Mouse (Mus musculus) liver, embryonic 14.5 days (tissue): ENCODE measurements around the gene Foxk1. TPM values are rescaled to one million over a fixed set of nuclear protein-coding genes. Genes with fewer than 3 reads are reported as not detected.

Experiments used
- ATAC-seq: fragments of 200-750 bp; cut with Nextera tagmentation; 2 replicates; pipeline ENCODE4 v1.8.0; 2017; ENCODE audit warnings: moderate number of reproducible peaks, mild to moderate bottlenecking, moderate library complexity; ENCODE audit not compliant: insufficient read depth
- DNase-seq, 3 experiments: peaks; one replicate each; pipeline ENCODE4 v3.0.0-alpha.2; 2012 to 2013; ENCODE audit warnings: low read depth in 3 of 3, low spot score in 3 of 3
- H3K27ac ChIP-seq: fragments of 300-500 bp; sonication (generic); 2 replicates; pipeline ENCODE4 v1.5.1; 2014; ENCODE audit warnings: moderate library complexity, mild to moderate bottlenecking, control low read depth, inconsistent platforms
- H3K27me3 ChIP-seq: fragments of 300-500 bp; sonication (generic); 2 replicates; pipeline ENCODE4 v1.6.1; 2014; ENCODE audit warnings: mild to moderate bottlenecking, low read length, moderate library complexity; ENCODE audit not compliant: control insufficient read depth, insufficient read depth
- H3K36me3 ChIP-seq: fragments of 300-500 bp; sonication (generic); replicated peaks from 2 replicates; pipeline ENCODE4 v1.6.1; 2014; ENCODE audit warnings: low read depth; ENCODE audit not compliant: control insufficient read depth, insufficient read depth
- H3K4me1 ChIP-seq, 2 experiments: fragments of 200-500 bp in 1 of 2; fragments of 300-500 bp in 1 of 2; sonication (generic) in 1 of 2; replicated peaks; 2 replicates each; pipeline ENCODE4 v1.6.1; 2012 to 2014; ENCODE audit warnings: antibody characterized with exemption in 1 of 2, inconsistent platforms in 1 of 2, low read length in 1 of 2; ENCODE audit not compliant: control insufficient read depth in 2 of 2, insufficient read depth in 2 of 2
- H3K4me2 ChIP-seq: fragments of 300-500 bp; sonication (generic); 2 replicates; pipeline ENCODE4 v1.6.1; 2014; ENCODE audit warnings: low read depth, mild to moderate bottlenecking, control low read depth, moderate library complexity
- H3K4me3 ChIP-seq, 2 experiments: fragments of 200-500 bp in 1 of 2; fragments of 300-500 bp in 1 of 2; sonication (generic) in 1 of 2; 2 replicates each; pipeline ENCODE4 v1.5.1; 2012 to 2014; ENCODE audit warnings: low read depth in 2 of 2, low read length in 2 of 2, mild to moderate bottlenecking in 2 of 2, control low read depth in 1 of 2, inconsistent platforms in 1 of 2, moderate library complexity in 1 of 2; ENCODE audit not compliant: insufficient read depth in 1 of 2
- H3K9ac ChIP-seq: fragments of 300-500 bp; sonication (generic); replicated peaks from 2 replicates; pipeline ENCODE4 v1.6.1; 2014; ENCODE audit warnings: mild to moderate bottlenecking, control low read depth, moderate library complexity
- H3K9me3 ChIP-seq: fragments of 300-500 bp; sonication (generic); 2 replicates; pipeline ENCODE4 v1.6.1; 2016; ENCODE audit warnings: low read length, mixed read lengths; ENCODE audit not compliant: control insufficient read depth
- CTCF ChIP-seq: IDR thresholded peaks from 2 replicates; pipeline ENCODE4 v1.5.1; 2016; ENCODE audit warnings: antibody characterized with exemption, low read depth, control low read depth
- EP300 ChIP-seq: IDR thresholded peaks from 2 replicates; pipeline ENCODE4 v1.6.1; 2016; ENCODE audit warnings: antibody characterized with exemption, low read depth
- WGBS: fragments of 180-500 bp; shearing (Covaris S2); extraction: QIAGEN DNeasy Blood & Tissue Kit; methylation state at CpG from one replicate; pipeline ENCODE4 v1.1.7; 2014; ENCODE audit not compliant: insufficient replicate concordance; 5-methylcytosine and 5-hydroxymethylcytosine counted together
- polyA plus RNA-seq, 2 experiments: library from polyadenylated mRNA; depleted of rRNA in 1 of 2; stranded (reverse) in 1 of 2; unstranded in 1 of 2; fragments of >200 nt; fragmentation: Nextera tagmentation in 1 of 2; extraction: Ambion mirVana in 1 of 2; gene quantifications; 2 replicates each; pipeline versions ENCODE4 v1.2.1 to v1.2.3; 2012 to 2014

Foxk1 gene
- polyA plus RNA-seq, 2 experiments = 1.1 to 2.4 TPM

DNA sequence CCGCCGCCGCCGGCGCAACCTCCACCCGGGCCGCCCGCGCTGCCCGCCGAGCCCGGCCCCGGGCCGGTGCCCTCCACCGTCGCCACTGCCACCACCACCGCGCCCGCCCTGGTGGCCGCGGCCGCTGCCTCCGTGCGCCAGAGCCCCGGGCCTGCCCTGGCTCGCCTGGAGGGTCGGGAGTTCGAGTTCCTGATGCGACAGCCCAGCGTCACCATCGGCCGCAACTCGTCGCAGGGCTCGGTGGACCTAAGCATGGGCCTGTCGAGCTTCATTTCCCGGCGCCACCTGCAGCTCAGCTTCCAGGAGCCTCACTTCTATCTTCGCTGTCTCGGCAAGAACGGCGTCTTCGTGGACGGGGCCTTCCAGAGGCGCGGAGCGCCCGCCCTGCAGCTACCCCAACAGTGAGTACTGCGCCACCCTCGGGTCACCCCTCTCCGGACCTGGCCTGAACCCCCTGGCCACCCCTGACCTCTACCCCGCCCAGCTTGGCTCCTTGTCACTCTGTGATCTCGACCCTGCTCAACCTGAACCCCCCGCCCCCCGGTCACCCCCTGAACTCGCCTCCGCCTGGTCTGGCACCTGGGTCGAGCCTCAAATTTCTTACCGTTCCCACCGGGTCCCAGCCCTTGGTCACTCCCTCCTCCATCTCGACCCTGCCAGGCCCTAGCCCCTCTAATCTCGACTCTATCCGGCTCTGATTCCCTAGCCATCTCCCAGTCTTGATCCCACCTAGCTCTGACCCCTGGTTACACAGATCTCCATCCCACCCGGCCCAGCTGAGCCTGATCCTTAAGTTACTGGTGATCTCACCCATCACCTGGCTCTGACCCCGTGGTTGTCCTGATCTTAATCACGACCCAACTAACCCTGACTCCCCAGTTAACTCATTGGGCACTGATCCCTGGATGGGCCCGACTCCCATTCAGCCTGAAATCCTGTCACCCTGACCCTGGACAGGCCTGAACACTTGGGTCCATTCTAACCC is 636 bp downstream of the Foxk1 start:
- peak overlapping the region; percentile 87 for H3K9ac ChIP-seq
- no peaks in the 10 kb centered on the region for H3K36me3 ChIP-seq
- H3K9me3 ChIP-seq = no peaks in the 10 kb centered on the region
- peaks cover 13 to 38% of the 10 kb centered on the region in 2 experiments for H3K4me1 ChIP-seq
- TF ChIP-seq CTCF (no peak; the same call in 1 of the 2 replicates), EP300 (no peak)
- no peak for DNase-seq
- peak overlapping the region; percentile 92 to 96 for H3K4me3 ChIP-seq
- peak overlapping the region; percentile 69 for H3K27ac ChIP-seq
- no peaks in the 10 kb centered on the region for H3K27me3 ChIP-seq
- WGBS = under 1% methylated on average over 62 of the region's 67 CpGs
- H3K4me2 ChIP-seq = peak overlapping the region; percentile 92
- peak; percentile 68 for ATAC-seq

DNA sequence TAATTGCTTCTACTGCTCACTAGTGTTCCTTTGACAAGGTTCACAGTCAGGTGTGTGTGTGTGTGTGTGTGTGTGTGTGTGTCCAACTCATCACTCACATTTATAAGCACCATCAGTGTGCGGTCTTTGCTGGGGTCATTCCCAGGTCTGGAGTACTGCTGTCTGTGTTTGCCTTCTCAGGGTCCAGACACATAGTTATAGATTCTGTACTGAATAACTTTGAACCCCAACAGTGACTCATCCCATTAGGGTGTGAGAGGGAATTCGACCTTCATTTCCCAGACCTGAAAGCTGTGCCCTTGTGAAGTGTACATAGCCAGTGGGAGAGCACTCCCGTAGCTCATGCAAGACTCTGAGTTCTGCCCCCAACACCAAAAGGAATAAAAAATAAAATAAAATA is 2.4 kb downstream of the Foxk1 start:
- ATAC-seq (no peak), DNase-seq (no peak)
- Histone ChIP-seq H3K36me3 (no peaks in the 10 kb centered on the region), H3K4me2 (peak overlapping the region; percentile 0), H3K9ac (no peak overlapping the region), H3K27ac (no peak overlapping the region), H3K4me1 (peaks cover 13 to 41% of the 10 kb centered on the region in 2 experiments), H3K27me3 (no peaks in the 10 kb centered on the region), H3K4me3 (no peak overlapping the region), H3K9me3 (no peaks in the 10 kb centered on the region)
- 63% methylated on average over 3 of the region's 3 CpGs for WGBS
- TF ChIP-seq EP300 = no peak
- TF ChIP-seq CTCF = no peak

DNA sequence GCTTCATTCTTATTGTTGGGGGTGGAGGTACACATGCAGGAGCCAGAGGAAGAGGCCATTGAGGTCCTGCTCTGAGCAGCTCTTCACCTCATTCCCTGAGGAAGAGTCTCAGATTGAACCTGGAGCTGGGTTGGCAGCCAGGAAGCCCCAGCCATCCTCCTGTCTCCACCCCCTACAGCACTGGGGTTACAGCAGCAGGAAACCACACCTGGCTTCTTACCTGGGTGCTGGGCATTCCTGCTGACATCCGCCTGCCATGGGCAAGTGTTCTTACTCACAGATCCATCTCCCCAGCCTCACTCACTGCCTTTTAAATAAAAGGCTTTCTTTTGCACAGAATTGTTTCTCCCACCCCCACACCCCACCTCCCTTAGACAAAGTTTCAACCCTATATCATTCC is 3.0 kb downstream of the Foxk1 start:
- peak overlapping the region; percentile 20; the same call in 1 of the 2 replicates for H3K4me2 ChIP-seq

DNA sequence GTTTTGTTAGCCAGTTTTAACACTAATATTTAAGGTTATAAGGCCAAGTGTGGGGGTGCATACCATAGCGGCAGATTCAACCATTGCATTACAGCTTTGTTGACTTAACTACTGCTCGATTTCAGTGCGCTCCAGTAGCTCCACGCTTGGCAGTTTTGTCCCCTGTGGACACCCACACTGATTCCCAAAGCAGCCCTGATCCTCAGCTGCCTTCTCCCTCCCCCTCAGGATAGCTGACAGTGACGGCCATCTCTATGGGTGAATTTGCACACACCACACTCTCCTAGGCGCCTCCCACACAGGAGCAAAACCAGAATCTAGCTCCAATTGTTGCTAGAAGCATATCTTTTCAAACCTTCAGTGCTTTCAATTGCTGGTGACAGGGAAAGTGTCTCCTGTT is 4.1 kb downstream of the Foxk1 start:
- no peaks in the 10 kb centered on the region for H3K9me3 ChIP-seq
- ATAC-seq (no peak), DNase-seq (no peak)
- no peak overlapping the region for H3K4me3 ChIP-seq
- WGBS = 69% methylated on average over 6 of the region's 6 CpGs
- no peak overlapping the region for H3K27ac ChIP-seq
- H3K36me3 ChIP-seq = no peaks in the 10 kb centered on the region
- TF ChIP-seq CTCF (no peak), EP300 (no peak)
- no peaks in the 10 kb centered on the region for H3K27me3 ChIP-seq
- peaks cover 12 to 41% of the 10 kb centered on the region in 2 experiments for H3K4me1 ChIP-seq
- H3K4me2 ChIP-seq = no peak overlapping the region
- H3K9ac ChIP-seq = no peak overlapping the region

More for the DNA sequence above, 3.0 kb downstream of the Foxk1 start:
- no peak for DNase-seq
- Histone ChIP-seq H3K4me1 (peaks cover 13 to 41% of the 10 kb centered on the region in 2 experiments), H3K27ac (no peak overlapping the region), H3K9ac (no peak overlapping the region), H3K4me3 (no peak overlapping the region), H3K9me3 (no peaks in the 10 kb centered on the region), H3K36me3 (no peaks in the 10 kb centered on the region), H3K27me3 (no peaks in the 10 kb centered on the region)
- ATAC-seq = no peak
- 60% methylated on average over 1 of the region's 1 CpGs for WGBS
- TF ChIP-seq CTCF (no peak), EP300 (no peak)

DNA sequence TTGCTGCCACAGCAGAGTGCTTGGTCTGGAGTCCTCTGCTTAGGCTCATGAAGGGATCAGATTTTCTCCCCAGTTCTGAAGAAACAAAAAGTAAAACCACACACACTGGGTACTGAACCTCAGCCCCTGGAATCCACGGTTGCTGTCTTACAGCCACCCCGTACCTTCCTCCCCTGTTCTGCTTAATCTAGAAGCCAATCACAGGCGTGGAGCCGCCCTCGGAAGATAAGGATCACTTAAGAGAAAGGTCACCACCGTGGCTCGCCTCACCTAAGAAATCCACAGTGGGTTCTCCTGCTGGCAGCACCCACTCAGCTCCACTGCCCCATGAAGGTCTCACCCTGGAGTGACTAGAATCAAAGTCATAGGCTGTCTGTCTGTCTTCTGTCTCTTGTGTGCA is 5.1 kb downstream of the Foxk1 start:
- Histone ChIP-seq H3K27me3 (no peaks in the 10 kb centered on the region), H3K4me3 (no peak overlapping the region), H3K9me3 (no peaks in the 10 kb centered on the region), H3K4me1 (peaks cover 6 to 34% of the 10 kb centered on the region in 2 experiments), H3K9ac (no peak overlapping the region), H3K27ac (no peak overlapping the region), H3K4me2 (no peak overlapping the region), H3K36me3 (no peaks in the 10 kb centered on the region)
- TF ChIP-seq EP300 (no peak), CTCF (no peak)
- no peak for DNase-seq
- no peak for ATAC-seq
- 64% methylated on average over 7 of the region's 7 CpGs for WGBS
